In genomic region chr3:103470586-103471400, GRCm38 (mm10) we compare ENCODE assay signal across 21 mouse cellular contexts.
"Had no signal": no experiment of that assay in that cellular context is flagged by ENCODE, and none has a peak within 500 bp of the region (broad histone marks: within the 10 kb centered on the region; RNA-seq: fewer than 3 reads in every experiment).

No protein-coding gene starts in this region.

- H3K4me1 ChIP-seq: limb, embryonic 12.5 days; liver, embryonic 13.5 days; midbrain, embryonic 12.5 days; midbrain, embryonic 15.5 days; neural tube, embryonic 12.5 days; neural tube, embryonic 15.5 days had no signal

- H3K27ac ChIP-seq: kidney, embryonic 15.5 days; left cerebral cortex, adult 2 months; limb, embryonic 12.5 days; liver, embryonic 13.5 days; macrophage; midbrain, embryonic 12.5 days; midbrain, embryonic 15.5 days; neural tube, embryonic 12.5 days; neural tube, embryonic 15.5 days; stomach, embryonic 15.5 days had no signal

- H3K4me2 ChIP-seq: kidney, embryonic 15.5 days; limb, embryonic 12.5 days; liver, embryonic 13.5 days; midbrain, embryonic 12.5 days; midbrain, embryonic 15.5 days; neural tube, embryonic 12.5 days; neural tube, embryonic 15.5 days; stomach, embryonic 15.5 days had no signal

- H3K9me3 ChIP-seq: kidney, embryonic 15.5 days; limb, embryonic 12.5 days; liver, embryonic 13.5 days; midbrain, embryonic 12.5 days; midbrain, embryonic 15.5 days; neural tube, embryonic 12.5 days; neural tube, embryonic 15.5 days; stomach, embryonic 15.5 days had no signal

- DNase-seq: kidney, adult 11 months; kidney, postnatal 10 days; layer of hippocampus, adult 9-11 months; layer of hippocampus, postnatal 36 days; liver, embryonic 13.5 days; lung, adult 2 months; right cerebral cortex, adult 18-20 months; right cerebral cortex, postnatal 14 days; right cerebral cortex, postnatal 4 days; thymus, adult 2 months; thymus, postnatal 14 days; thymus, postnatal 4 days had no signal

- H3K36me3 ChIP-seq: kidney, embryonic 15.5 days; limb, embryonic 12.5 days; liver, embryonic 13.5 days; midbrain, embryonic 12.5 days; midbrain, embryonic 15.5 days; neural tube, embryonic 12.5 days; neural tube, embryonic 15.5 days; stomach, embryonic 15.5 days had no signal

- H3K27me3 ChIP-seq: kidney, embryonic 15.5 days; limb, embryonic 12.5 days; liver, embryonic 13.5 days; midbrain, embryonic 12.5 days; midbrain, embryonic 15.5 days; neural tube, embryonic 12.5 days; neural tube, embryonic 15.5 days; stomach, embryonic 15.5 days had no signal

- ATAC-seq: midbrain, embryonic 15.5 days had no signal

- H3K9ac ChIP-seq: kidney, embryonic 15.5 days; limb, embryonic 12.5 days; liver, embryonic 13.5 days; midbrain, embryonic 12.5 days; midbrain, embryonic 15.5 days; neural tube, embryonic 12.5 days; neural tube, embryonic 15.5 days; stomach, embryonic 15.5 days had no signal

- H3K4me3 ChIP-seq: kidney, embryonic 15.5 days; left cerebral cortex, adult 2 months; limb, embryonic 12.5 days; liver, embryonic 13.5 days; midbrain, embryonic 12.5 days; midbrain, embryonic 15.5 days; neural tube, embryonic 12.5 days; neural tube, embryonic 15.5 days; stomach, embryonic 15.5 days had no signal
